Mouse (Mus musculus) lung, embryonic 16.5 days (tissue): ENCODE data around the gene Cd6. TPM values are rescaled to one million over a fixed set of nuclear protein-coding genes. Genes with fewer than 3 reads are reported as not detected.

ENCODE experiments used
- ATAC-seq: fragments of 200-750 bp; cut with Nextera tagmentation; 2 replicates; pipeline ENCODE4 v1.8.0; 2017; ENCODE audit warnings: low read depth, mild to moderate bottlenecking, moderate library complexity
- H3K27ac ChIP-seq: fragments of 300-500 bp; sonication (generic); 2 replicates; pipeline ENCODE4 v1.5.1; 2014; ENCODE audit warnings: mild to moderate bottlenecking, control low read depth, low read length
- H3K27me3 ChIP-seq: fragments of 300-500 bp; sonication (generic); 2 replicates; pipeline ENCODE4 v1.6.1; 2014; ENCODE audit warnings: low read depth, low read length, mixed read lengths; ENCODE audit not compliant: control insufficient read depth, insufficient read depth
- H3K36me3 ChIP-seq: fragments of 300-500 bp; sonication (generic); 2 replicates; pipeline ENCODE4 v1.6.1; 2014; ENCODE audit warnings: low read length; ENCODE audit not compliant: control insufficient read depth, insufficient read depth
- H3K4me1 ChIP-seq: fragments of 300-500 bp; sonication (generic); replicated peaks from 2 replicates; pipeline ENCODE4 v1.6.1; 2014; ENCODE audit warnings: low read length, mixed read lengths; ENCODE audit not compliant: control insufficient read depth, insufficient read depth
- H3K4me2 ChIP-seq: fragments of 300-500 bp; sonication (generic); 2 replicates; pipeline ENCODE4 v1.6.1; 2014; ENCODE audit warnings: low read depth, low read length, control low read depth
- H3K4me3 ChIP-seq: fragments of 300-500 bp; sonication (generic); 2 replicates; pipeline ENCODE4 v1.5.1; 2014; ENCODE audit warnings: mild to moderate bottlenecking, low read length, control low read depth
- H3K9ac ChIP-seq: fragments of 300-500 bp; sonication (generic); 2 replicates; pipeline ENCODE4 v1.6.1; 2014; ENCODE audit warnings: low read length, control low read depth
- H3K9me3 ChIP-seq: fragments of 300-500 bp; sonication (generic); 2 replicates; pipeline ENCODE4 v1.6.1; 2016; ENCODE audit warnings: low read length; ENCODE audit not compliant: control insufficient read depth
- WGBS: fragments of 180-500 bp; shearing (Covaris S2); extraction: QIAGEN DNeasy Blood & Tissue Kit; methylation state at CpG from one replicate; pipeline ENCODE4 v1.1.7; 2014; 5-methylcytosine and 5-hydroxymethylcytosine counted together
- polyA plus RNA-seq: library from polyadenylated mRNA; unstranded; fragments of >200 nt; fragmentation: Nextera tagmentation; extraction: Ambion mirVana; gene quantifications from 2 replicates; pipeline ENCODE4 v1.2.1, GENCODE M21; 2015

The Cd6 gene
- polyA plus RNA-seq, 1 experiment from 2014 or later: 0.10 TPM

DNA sequence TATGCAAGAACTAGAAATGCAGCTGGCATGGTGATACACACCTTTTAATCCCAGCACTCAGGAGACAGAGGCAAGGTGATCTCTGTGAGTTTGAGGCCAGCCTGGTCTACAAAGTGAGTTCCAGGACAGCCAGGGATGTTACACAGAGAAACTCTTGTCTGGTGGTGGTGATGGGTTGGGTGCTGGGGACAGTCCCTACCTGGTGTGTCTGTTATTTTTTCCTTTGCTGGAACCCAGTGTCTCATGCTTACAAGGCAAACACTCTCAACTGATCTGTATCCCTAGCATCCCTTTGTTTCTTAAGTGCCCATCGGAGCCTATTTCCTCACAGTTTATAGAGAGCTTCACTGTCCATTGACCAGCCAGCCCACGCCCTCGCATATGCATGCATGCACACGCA lies 89.9 kb downstream of the Cd6 start:
- no peak overlapping the region for H3K27ac ChIP-seq
- no peak for ATAC-seq
- no peak overlapping the region for H3K4me2 ChIP-seq
- 88% methylated on average over 4 of the region's 4 CpGs for WGBS
- peaks cover 6% of the 10 kb centered on the region for H3K4me1 ChIP-seq
- no peaks in the 10 kb centered on the region for H3K27me3 ChIP-seq
- no peak overlapping the region for H3K9ac ChIP-seq
- no peak overlapping the region for H3K4me3 ChIP-seq
- H3K36me3 ChIP-seq: no peaks in the 10 kb centered on the region
- H3K9me3 ChIP-seq: no peaks in the 10 kb centered on the region

Other genes with a start within 250 kb of the Cd6 start
- 348 and 364 TPM in 2 replicates for gene Ddb1, start 224.7 kb downstream of the Cd6 start, polyA plus RNA-seq
- gene Tkfc, start 224.4 kb downstream of the Cd6 start, polyA plus RNA-seq: 16.7 and 16.9 TPM in 2 replicates
- 0.82 and 0.88 TPM in 2 replicates for gene Vwce, start 195.8 kb downstream of the Cd6 start, polyA plus RNA-seq
- not detected in 2 replicates for gene Pga5, start 152.0 kb downstream of the Cd6 start, polyA plus RNA-seq
- 29.9 and 36.2 TPM in 2 replicates for gene Vps37c, start 141.3 kb downstream of the Cd6 start, polyA plus RNA-seq
- 0.87 and 1.1 TPM in 2 replicates for gene Cd5, start 91.1 kb downstream of the Cd6 start, polyA plus RNA-seq
- gene Slc15a3, start 9.7 kb upstream of the Cd6 start, polyA plus RNA-seq: 0.50 and 0.83 TPM in 2 replicates
- 66.5 and 71.7 TPM in 2 replicates for gene Tmem132a, start 39.9 kb upstream of the Cd6 start, polyA plus RNA-seq
- 145 and 147 TPM in 2 replicates for gene Tmem109, start 51.9 kb upstream of the Cd6 start, polyA plus RNA-seq
- gene Prpf19, start 65.2 kb upstream of the Cd6 start, polyA plus RNA-seq: 33.0 and 34.4 TPM in 2 replicates
- not detected in 2 replicates for gene Zp1, start 90.6 kb upstream of the Cd6 start, polyA plus RNA-seq
- 0.11 and 0.16 TPM in 2 replicates for gene Ptgdr2, start 107.1 kb upstream of the Cd6 start, polyA plus RNA-seq
- 22.6 and 23.9 TPM in 2 replicates for gene Ccdc86, start 119.2 kb upstream of the Cd6 start, polyA plus RNA-seq
- not detected in 2 replicates for gene Ms4a10, start 144.6 kb upstream of the Cd6 start, polyA plus RNA-seq
- gene Ms4a15, start 163.2 kb upstream of the Cd6 start, polyA plus RNA-seq: not detected in 2 replicates
- gene Ms4a18, start 188.0 kb upstream of the Cd6 start, polyA plus RNA-seq: not detected in 2 replicates